Mouse (Mus musculus) heart, embryonic 11.5 days (tissue): ENCODE results near the gene Rrp15. TPM values are rescaled to one million over a fixed set of nuclear protein-coding genes. Genes with fewer than 3 reads are reported as not detected.

ENCODE experiments used
- ATAC-seq: fragments of 200-750 bp; cut with Nextera tagmentation; replicated peaks from 2 replicates; pipeline ENCODE4 v1.8.0; 2017; ENCODE audit warnings: moderate library complexity; ENCODE audit not compliant: insufficient number of reproducible peaks, low FRiP score, low TSS enrichment
- H3K27ac ChIP-seq: fragments of 300-500 bp; sonication (generic); 2 replicates; pipeline ENCODE4 v1.5.1; 2014; ENCODE audit warnings: mild to moderate bottlenecking, low read depth, low read length
- H3K27me3 ChIP-seq: fragments of 300-500 bp; sonication (generic); 2 replicates; pipeline ENCODE4 v1.6.1; 2014; ENCODE audit warnings: mild to moderate bottlenecking, low read length, mixed read lengths; ENCODE audit not compliant: control insufficient read depth, insufficient read depth
- H3K36me3 ChIP-seq: fragments of 300-500 bp; sonication (generic); 2 replicates; pipeline ENCODE4 v1.6.1; 2014; ENCODE audit warnings: mild to moderate bottlenecking, low read length, moderate library complexity, mixed read lengths; ENCODE audit not compliant: control insufficient read depth, insufficient read depth
- H3K4me1 ChIP-seq: fragments of 300-500 bp; sonication (generic); 2 replicates; pipeline ENCODE4 v1.6.1; 2014; ENCODE audit warnings: low read length; ENCODE audit not compliant: control insufficient read depth, insufficient read depth
- H3K4me2 ChIP-seq: fragments of 300-500 bp; sonication (generic); 2 replicates; pipeline ENCODE4 v1.6.1; 2014; ENCODE audit warnings: mild to moderate bottlenecking, moderate library complexity
- H3K4me3 ChIP-seq: fragments of 300-500 bp; sonication (generic); 2 replicates; pipeline ENCODE4 v1.5.1; 2014; ENCODE audit warnings: low read depth, low read length
- H3K9ac ChIP-seq: fragments of 300-500 bp; sonication (generic); 2 replicates; pipeline ENCODE4 v1.6.1; 2014; ENCODE audit warnings: mild to moderate bottlenecking, low read depth, low read length, moderate library complexity
- H3K9me3 ChIP-seq: fragments of 300-500 bp; sonication (generic); replicated peaks from 2 replicates; pipeline ENCODE4 v1.6.1; 2016; ENCODE audit warnings: low read length; ENCODE audit not compliant: control insufficient read depth
- WGBS: fragments of 180-500 bp; shearing (Covaris S2); extraction: QIAGEN DNeasy Blood & Tissue Kit; methylation state at CpG from one replicate; pipeline ENCODE4 v1.1.7; 2014; ENCODE audit not compliant: insufficient replicate concordance; 5-methylcytosine and 5-hydroxymethylcytosine counted together
- polyA plus RNA-seq: library from polyadenylated mRNA; unstranded; fragments of >200 nt; fragmentation: Nextera tagmentation; extraction: Ambion mirVana; gene quantifications from 2 replicates; pipeline ENCODE4 v1.2.1, GENCODE M21; 2014

Gene Rrp15
- polyA plus RNA-seq, 1 experiment from 2014 or later: 49.5 TPM

GRCm38 (mm10) chr1:186696231-186696630 is 52.9 kb downstream of the Rrp15 start:
- H3K9ac ChIP-seq: no peak overlapping the region
- ATAC-seq: no peak
- WGBS: 80% methylated on average over 9 of the region's 9 CpGs
- H3K9me3 ChIP-seq: no peaks in the 10 kb centered on the region
- no peaks in the 10 kb centered on the region for H3K27me3 ChIP-seq
- peaks cover 4% of the 10 kb centered on the region; the same call in 1 of the 2 replicates for H3K4me1 ChIP-seq
- H3K36me3 ChIP-seq: no peaks in the 10 kb centered on the region
- no peak overlapping the region for H3K4me3 ChIP-seq
- H3K27ac ChIP-seq: no peak overlapping the region
- no peak overlapping the region for H3K4me2 ChIP-seq

GRCm38 (mm10) chr1:186695361-186695760 is 53.8 kb downstream of the Rrp15 start:
- H3K4me2 ChIP-seq: no peak overlapping the region
- H3K27me3 ChIP-seq: no peaks in the 10 kb centered on the region
- no peak overlapping the region for H3K9ac ChIP-seq
- H3K36me3 ChIP-seq: no peaks in the 10 kb centered on the region
- H3K9me3 ChIP-seq: no peaks in the 10 kb centered on the region
- no peak for ATAC-seq
- H3K27ac ChIP-seq: no peak overlapping the region
- peaks cover 4% of the 10 kb centered on the region; the same call in 1 of the 2 replicates for H3K4me1 ChIP-seq
- WGBS: 44% methylated on average over 4 of the region's 4 CpGs
- H3K4me3 ChIP-seq: no peak overlapping the region

- H3K9me3 ChIP-seq: no peaks in the 10 kb centered on the region
- WGBS: 76% methylated on average over 4 of the region's 4 CpGs
- H3K36me3 ChIP-seq: no peaks in the 10 kb centered on the region
- H3K4me2 ChIP-seq: no peak overlapping the region
- peaks cover 7% of the 10 kb centered on the region; the same call in 1 of the 2 replicates for H3K4me1 ChIP-seq
- no peak overlapping the region for H3K4me3 ChIP-seq
- H3K9ac ChIP-seq: no peak overlapping the region
- no peak for ATAC-seq
- H3K27ac ChIP-seq: no peak overlapping the region
- no peaks in the 10 kb centered on the region for H3K27me3 ChIP-seq
These were observed 56.8 kb downstream of the Rrp15 start for GRCm38 (mm10) chr1:186692370-186692769.

- H3K9ac ChIP-seq: no peak overlapping the region
- no peaks in the 10 kb centered on the region for H3K36me3 ChIP-seq
- no peak overlapping the region for H3K4me2 ChIP-seq
- no peak for ATAC-seq
- no peak overlapping the region for H3K4me3 ChIP-seq
- H3K9me3 ChIP-seq: no peaks in the 10 kb centered on the region
- 80% methylated on average over 9 of the region's 9 CpGs for WGBS
- H3K27ac ChIP-seq: no peak overlapping the region
- H3K4me1 ChIP-seq: peaks cover 11% of the 10 kb centered on the region; the same call in 1 of the 2 replicates
- H3K27me3 ChIP-seq: no peaks in the 10 kb centered on the region
These were observed 57.5 kb downstream of the Rrp15 start for GRCm38 (mm10) chr1:186691708-186692107.

- H3K4me1 ChIP-seq: peaks cover 35% of the 10 kb centered on the region
- no peaks in the 10 kb centered on the region for H3K36me3 ChIP-seq
- H3K4me2 ChIP-seq: no peak overlapping the region
- H3K9me3 ChIP-seq: no peaks in the 10 kb centered on the region
- no peak overlapping the region for H3K27ac ChIP-seq
- no peak overlapping the region for H3K9ac ChIP-seq
- H3K4me3 ChIP-seq: no peak overlapping the region
- H3K27me3 ChIP-seq: no peaks in the 10 kb centered on the region
- 75% methylated on average over 3 of the region's 3 CpGs for WGBS
- ATAC-seq: no peak
These were observed 65.1 kb downstream of the Rrp15 start for GRCm38 (mm10) chr1:186684041-186684440.

- Histone ChIP-seq H3K27me3 (no peaks in the 10 kb centered on the region), H3K4me2 (no peak overlapping the region), H3K4me3 (no peak overlapping the region), H3K36me3 (no peaks in the 10 kb centered on the region), H3K4me1 (peaks cover 41% of the 10 kb centered on the region), H3K27ac (no peak overlapping the region; the same call in 1 of the 2 replicates), H3K9ac (no peak overlapping the region), H3K9me3 (no peaks in the 10 kb centered on the region)
- WGBS: 46% methylated on average over 7 of the region's 7 CpGs
- no peak for ATAC-seq
These were observed 66.6 kb downstream of the Rrp15 start for GRCm38 (mm10) chr1:186682606-186683005.

- H3K4me2 ChIP-seq: no peak overlapping the region
- H3K4me3 ChIP-seq: no peak overlapping the region
- 78% methylated on average over 12 of the region's 12 CpGs for WGBS
- no peak overlapping the region for H3K27ac ChIP-seq
- H3K9me3 ChIP-seq: no peaks in the 10 kb centered on the region
- H3K27me3 ChIP-seq: no peaks in the 10 kb centered on the region
- ATAC-seq: no peak
- no peaks in the 10 kb centered on the region for H3K36me3 ChIP-seq
- H3K9ac ChIP-seq: no peak overlapping the region
- peaks cover 34% of the 10 kb centered on the region for H3K4me1 ChIP-seq
These were observed 71.5 kb downstream of the Rrp15 start for GRCm38 (mm10) chr1:186677614-186678013.

GRCm38 (mm10) chr1:186676199-186676598 is 73.0 kb downstream of the Rrp15 start:
- H3K9me3 ChIP-seq: no peaks in the 10 kb centered on the region
- H3K27me3 ChIP-seq: no peaks in the 10 kb centered on the region
- H3K4me3 ChIP-seq: no peak overlapping the region
- H3K36me3 ChIP-seq: no peaks in the 10 kb centered on the region
- 58% methylated on average over 5 of the region's 5 CpGs for WGBS
- H3K9ac ChIP-seq: no peak overlapping the region
- no peak overlapping the region for H3K4me2 ChIP-seq
- no peak for ATAC-seq
- H3K4me1 ChIP-seq: peaks cover 26% of the 10 kb centered on the region
- no peak overlapping the region for H3K27ac ChIP-seq

GRCm38 (mm10) chr1:186675263-186675662 is 73.9 kb downstream of the Rrp15 start:
- H3K4me3 ChIP-seq: no peak overlapping the region
- no peaks in the 10 kb centered on the region for H3K36me3 ChIP-seq
- no peak for ATAC-seq
- H3K4me1 ChIP-seq: peaks cover 19% of the 10 kb centered on the region
- WGBS: 77% methylated on average over 6 of the region's 6 CpGs
- H3K27ac ChIP-seq: no peak overlapping the region
- no peak overlapping the region for H3K9ac ChIP-seq
- H3K27me3 ChIP-seq: no peaks in the 10 kb centered on the region
- H3K9me3 ChIP-seq: no peaks in the 10 kb centered on the region
- no peak overlapping the region for H3K4me2 ChIP-seq
